Mouse (Mus musculus) adrenal gland, adult 2 months (tissue): ENCODE measurements around the gene Ralgps1. TPM values are rescaled to one million over a fixed set of nuclear protein-coding genes. Genes with fewer than 3 reads are reported as not detected.

Source experiments
- DNase-seq: peaks from one replicate; pipeline ENCODE4 v3.0.0; 2021
- polyA plus RNA-seq: library from polyadenylated mRNA; depleted of rRNA; stranded (reverse); fragments of >200 nt; gene quantifications from 2 replicates; pipeline ENCODE4 v1.2.3, GENCODE M21; 2012
- total RNA-seq, 2 experiments: library from RNA; stranded (reverse); gene quantifications; 2 replicates each; pipeline ENCODE4 v1.2.3; 2021

Gene Ralgps1
- total and polyA plus RNA-seq, 3 experiments, result 2.8 to 5.1 (median 4.2) TPM

DNA sequence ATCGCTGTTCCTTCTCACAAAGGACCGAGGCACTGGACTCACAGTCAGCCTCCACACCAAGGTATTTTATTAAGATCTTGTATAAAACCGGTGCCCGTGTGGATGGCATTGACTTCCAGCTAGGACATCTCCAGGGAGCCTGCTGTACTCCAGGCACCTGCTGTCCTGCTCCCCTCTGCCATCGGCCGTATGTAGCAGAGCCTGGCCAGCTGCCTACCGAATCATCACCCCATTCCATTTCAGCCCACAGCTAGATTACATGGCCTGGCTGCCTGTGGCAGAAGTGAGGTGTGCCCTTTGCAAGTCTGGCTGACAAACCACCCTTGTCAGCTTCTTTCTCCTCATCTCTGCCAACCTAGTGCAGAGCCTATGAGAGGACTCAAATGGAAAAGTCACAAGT, 197.6 kb downstream of the Ralgps1 start:
- no peak for DNase-seq

DNA sequence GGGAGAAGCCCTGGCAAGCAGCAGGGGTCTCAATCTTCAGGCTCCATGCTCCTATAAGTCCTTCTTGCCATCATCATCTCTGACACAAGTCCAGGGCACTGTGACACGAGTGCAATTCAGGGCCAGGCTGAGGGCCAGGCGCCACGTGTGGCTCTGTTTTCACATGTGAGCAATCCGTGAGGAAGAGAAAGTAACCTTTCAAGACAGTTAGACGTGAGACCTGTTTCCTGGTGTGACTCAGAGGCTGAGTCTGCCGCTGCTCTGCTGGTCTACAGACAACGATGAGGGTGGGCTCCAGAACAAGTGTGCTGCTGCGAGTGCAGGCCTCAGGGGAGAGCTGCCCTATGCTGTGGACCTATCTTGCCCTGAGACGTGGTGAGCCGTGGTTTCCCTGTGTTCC, 198.2 kb downstream of the Ralgps1 start:
- no peak for DNase-seq

DNA sequence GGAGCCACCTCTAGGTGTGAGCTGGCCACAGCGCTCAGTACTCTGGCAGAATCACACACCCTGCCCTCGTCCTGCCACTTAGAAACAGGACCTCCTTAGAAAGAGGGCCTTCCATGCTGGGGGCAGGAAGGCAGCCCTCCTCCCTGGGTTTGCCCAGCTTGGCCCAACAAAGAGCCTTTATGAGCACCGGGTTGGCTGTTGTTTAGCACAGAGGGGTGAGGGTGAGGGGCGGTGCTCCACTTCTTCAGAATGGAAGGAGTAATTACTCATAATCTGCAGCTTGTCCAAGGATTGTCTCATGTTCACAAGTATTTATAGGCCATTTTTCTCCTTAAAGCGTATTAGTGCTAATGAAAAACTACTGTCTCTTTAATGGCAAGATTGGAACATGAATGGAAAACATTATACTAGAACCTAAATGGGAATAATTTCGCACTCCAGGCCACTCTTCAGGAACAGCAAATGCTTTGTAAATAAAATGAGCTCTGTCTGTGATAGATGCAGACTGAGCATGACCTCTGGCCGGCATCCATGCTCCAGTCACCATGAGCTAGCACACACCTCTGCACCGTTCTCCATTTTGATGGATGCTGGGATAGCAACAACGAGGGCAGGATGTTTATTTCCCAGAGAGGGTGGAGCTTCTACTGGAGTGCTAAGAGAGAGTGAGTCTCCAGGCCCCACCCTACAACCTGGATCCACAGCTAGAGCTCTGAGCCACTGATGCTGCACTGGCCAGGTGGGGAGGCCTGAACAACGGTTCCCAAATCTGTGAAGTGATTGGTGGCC, 200.3 kb downstream of the Ralgps1 start:
- no peak for DNase-seq

DNA sequence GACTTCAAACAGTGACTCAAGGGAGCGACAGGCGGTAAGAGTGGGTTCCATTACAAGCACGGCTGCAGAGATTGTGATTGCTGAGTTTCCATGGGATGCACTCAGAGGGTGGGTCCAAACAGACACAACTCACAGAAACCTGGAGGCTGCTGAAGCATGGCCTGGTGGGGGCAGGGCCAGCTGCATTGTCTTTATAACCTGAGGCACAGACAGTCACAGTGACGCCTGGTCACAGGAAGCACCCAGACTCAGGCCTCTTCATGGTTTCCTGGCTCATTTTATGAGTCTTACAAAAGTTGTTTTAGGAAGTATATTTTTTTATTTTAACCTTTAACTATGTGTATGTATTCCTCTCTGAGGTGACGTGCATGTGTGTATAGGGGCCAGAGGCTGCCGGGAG, 201.8 kb downstream of the Ralgps1 start:
- DNase-seq, result no peak

DNA sequence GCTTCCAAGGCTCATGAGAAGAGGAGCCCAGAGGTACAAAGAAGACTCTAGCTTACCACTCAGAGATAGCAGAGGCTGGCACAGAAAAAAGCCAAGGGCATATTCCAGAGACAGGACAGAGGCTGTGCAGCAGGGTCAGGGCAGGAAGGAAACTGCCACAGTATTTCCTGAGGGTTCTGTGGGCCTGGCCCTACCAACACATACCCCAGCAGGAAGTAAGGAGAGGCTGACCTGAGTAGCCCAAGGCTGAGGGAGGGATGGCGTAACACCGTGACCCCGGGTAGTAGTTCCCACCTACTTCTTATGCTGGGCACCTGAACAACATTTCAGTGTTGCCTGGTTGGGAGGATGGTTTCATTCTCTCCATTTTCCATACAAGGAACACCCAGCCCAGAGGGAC, 204.2 kb downstream of the Ralgps1 start:
- no peak for DNase-seq

DNA sequence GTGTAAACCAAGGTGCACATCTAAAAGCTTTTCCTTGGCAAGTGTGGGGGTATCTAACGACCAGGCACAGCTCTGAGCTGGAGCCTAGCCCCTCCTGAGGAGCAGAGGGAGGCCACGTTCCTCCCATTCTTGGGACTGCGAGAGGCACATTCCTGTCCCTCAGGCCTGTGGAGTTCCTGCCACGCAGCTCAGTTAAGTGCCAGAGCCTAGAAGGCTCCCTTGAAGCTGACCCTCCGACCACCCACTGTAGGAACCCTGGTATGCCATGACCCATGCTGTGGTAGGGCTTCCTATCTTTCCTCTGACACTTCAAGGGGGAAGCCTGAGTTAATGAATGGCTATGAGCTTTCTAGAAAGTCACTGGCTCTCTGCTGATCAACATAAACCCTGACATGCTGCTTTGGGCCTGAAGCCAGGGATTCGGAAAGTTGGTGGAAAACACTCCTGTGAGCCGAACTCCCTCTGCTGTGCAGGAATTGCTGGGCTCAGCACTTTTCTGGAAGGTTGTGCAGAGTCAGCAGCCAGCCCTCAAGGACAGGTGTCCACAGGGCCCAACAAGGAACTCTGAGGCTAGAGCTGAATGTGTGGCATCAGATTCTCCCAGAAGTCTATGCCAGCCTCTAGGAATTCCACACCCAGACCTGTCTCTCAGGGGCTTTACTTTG, 205.4 kb downstream of the Ralgps1 start:
- DNase-seq, result no peak

DNA sequence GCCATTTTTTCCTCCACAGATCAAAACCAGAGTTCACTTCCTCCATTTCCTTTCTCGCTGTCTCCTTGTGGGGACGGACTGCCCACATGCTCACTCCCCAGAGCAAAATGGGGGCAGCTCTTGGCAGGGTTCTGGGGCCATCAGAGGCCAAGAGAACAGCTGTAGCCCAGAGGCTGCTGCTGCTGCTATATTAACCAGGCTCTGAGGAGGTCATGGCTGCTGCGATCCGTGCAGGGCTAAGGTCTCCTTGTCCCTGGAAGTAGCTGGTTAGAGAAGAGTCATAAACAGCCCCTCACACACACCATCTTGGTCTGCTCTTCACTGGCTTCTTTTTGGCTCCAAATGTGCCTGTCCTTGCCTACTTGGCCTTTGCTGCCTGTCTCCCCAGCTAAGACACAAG, 206.1 kb downstream of the Ralgps1 start:
- no peak for DNase-seq

DNA sequence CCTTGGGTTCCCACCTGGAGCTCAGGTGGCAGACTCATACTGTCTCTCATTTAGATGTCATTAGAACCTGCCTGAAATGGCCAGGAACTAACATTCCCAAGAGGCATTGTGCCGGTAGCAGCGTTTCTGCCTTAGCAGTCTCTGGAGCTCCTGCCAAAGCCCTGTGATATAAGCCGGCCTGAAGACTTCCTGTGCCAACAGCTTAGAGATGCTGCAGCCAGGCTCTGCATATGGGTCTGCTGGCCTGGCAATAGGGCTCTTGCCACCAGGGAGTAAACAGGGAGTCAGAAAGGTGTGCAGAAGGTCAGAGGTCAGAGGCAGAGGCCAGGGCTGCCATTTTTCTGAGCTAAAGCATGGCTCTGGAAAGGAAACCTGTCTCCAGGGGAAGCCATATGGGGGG, 206.6 kb downstream of the Ralgps1 start:
- DNase-seq, result no peak

DNA sequence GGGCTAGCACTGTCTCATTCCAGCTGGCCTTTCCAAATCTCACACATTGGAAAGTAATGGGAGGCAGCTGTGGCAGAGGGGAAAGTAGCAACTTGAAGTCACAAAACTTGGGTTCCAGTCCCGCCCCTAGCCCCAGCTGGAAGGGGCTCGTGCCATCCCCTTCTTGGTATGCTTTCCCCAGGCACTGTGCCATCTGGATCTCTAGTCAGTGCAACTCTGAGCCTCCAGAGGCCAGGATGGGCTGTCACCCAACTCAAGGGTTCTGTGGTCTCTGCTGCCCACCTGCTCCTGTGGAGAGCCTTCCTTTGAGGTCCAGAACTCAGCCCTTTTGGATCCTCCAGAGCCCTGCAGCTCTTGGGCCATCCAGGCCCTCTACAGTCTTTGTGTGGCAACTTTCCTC, 209.2 kb downstream of the Ralgps1 start:
- no peak for DNase-seq

DNA sequence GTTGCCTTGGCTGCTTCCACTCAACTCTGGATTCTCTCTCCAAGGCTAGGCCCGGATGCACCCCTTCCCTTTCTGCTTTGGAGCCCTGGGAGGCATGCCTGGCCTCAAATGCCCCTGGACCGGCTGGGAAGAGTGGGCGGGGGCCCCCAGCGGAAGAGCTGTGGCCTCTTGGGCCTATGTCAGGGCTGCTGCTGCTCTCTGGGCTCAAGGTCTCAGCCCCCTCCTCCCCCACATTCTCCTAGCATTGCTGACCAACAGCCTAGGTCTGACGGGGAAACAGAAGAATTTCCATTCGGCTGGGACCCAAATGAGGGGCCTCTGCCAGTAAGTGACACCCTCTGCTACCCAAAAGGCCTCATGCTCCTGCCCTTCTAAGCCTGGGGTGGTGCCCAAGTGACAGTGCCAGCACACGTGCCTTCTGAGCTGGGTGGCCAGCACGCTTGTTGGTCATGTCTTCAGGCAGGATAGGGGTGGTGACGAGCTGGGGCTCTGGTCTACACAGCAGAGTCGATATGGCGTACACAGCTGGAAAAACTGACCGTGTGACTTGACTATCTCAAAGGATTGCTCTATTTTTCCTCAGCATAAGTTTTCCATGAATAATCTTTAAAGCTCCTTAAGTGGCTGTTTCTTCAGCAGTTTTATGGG, 210.8 kb downstream of the Ralgps1 start:
- peak; percentile 41 for DNase-seq

DNA sequence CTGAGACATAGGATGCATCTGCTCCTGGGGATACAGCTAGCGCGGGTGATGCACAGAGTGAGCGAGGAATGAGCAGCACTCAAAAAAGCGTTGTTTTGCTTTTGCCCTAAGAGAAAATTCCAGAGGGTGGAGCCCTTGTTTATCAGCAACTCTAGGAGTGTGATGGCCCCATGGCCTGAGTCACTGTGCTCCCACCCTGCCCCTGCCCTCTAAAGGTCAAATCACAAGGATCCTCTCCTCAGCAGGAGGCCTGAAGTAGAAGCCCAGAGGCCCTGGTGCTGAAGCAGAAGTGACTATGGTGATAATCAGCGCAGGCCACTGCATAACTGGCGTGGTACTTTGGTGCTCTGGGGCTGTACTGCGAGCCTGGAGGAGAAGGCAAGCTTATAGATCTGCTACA, 211.7 kb downstream of the Ralgps1 start:
- no peak for DNase-seq

DNA sequence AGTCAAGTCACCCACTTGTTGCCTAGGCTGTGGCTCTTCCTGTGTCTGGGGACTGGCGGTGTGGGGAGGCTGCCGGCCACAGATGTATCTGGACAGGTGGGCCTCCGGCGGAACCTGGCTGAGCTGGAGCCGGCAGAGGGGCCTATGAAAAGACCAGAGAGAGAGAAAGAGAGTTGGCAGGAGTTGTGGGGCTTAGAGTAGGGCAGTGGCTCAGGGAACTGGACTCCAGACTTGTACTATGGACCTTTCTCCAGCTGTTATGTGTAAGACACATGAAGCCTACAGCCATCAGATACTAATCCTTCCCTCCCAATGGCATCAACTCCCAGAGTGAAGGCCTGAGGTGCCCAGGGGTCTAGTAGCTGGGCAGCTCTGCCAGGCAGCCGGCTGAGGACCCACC, 212.4 kb downstream of the Ralgps1 start:
- no peak for DNase-seq

DNA sequence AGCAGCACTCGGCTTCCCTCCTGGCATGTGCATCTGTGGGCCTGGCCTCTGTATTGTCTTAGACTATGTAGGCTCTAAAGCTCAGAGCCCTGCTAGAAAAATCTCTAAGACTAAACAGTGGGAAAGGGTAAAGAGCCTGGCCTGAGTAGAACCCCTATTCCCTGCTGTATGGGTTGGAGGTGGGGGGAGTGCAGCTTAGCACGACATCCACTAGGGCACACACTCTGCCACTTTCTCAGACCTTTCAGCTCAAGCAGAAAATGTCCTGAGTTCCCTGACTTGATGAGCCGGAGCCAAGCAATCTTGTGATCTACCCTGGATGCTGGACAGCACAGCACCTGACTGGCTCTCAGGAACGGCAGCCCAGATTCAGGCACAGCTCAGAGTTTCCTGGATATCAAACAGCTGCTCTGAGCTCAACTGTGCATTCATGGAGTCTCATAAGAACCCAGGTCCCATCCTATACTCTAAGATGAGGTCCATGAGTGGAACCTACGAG, 215.0 kb downstream of the Ralgps1 start:
- no peak for DNase-seq

DNA sequence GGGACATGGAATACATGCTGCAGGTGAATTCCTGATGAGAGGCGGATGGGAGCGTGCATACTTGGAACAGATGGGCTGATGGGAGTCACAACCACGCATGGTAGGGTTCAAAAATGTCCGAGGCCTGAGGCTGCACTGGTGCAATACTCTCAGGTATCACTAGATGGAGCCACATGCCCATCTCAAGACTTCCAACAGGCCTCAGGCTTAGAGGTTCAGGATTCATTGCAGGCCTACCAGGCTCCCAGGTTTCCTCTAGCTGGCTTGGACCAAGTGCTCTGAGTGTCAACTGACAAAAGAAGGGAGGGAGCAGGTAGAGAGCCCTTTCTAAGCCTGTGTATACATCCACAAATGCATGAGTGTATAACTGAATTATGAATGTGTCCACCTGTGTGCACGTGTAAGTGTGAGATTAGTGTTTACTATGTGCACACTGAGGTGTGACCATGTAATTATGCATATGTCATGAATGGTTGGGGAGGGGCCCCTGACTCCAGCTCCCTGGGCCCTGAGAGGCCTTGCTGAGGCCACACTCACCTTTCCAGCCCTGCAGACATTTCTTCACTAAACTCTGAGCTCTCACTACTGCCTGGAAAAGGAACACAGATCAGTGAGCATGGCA, 216.4 kb downstream of the Ralgps1 start:
- peak; percentile 66 for DNase-seq

DNA sequence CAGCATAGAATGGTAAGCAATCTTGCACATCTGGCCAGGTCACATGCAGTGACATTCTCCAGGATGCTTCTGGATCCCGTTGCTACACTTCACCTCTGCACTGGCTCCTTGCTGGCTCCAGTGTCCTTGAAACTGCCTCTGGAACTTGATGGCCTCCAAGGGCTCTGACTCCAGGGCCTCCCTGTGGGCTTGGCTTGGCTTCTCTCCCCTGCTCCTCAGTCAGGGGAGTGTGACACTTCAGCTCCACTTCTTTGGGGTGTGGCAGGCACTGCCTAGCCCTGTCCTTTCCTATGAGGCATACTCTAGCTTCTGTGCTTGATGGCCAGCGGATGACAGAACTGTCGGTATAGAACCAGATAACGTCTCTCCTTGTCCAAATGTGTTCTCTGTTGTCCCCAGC, 224.3 kb downstream of the Ralgps1 start:
- no peak for DNase-seq

DNA sequence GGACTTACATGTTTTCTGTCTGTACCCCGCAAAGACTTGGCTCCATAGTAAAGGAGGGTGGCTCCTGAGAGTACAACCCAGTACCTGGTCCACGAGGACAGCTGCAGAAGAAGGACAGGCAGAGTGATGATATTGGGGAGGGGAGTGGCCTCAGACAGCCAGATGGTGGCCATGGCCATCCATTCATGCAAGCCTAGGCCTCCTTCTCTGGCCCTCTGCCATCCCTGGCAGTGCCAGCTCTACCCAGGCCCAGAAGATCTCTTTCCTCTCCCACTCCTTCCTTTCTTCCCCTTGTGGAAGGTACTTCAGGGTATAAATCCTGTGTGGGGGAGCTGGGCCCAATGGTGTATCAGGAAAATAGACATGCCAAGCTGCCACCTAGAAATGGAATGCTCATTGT, 228.0 kb downstream of the Ralgps1 start:
- no peak for DNase-seq

DNA sequence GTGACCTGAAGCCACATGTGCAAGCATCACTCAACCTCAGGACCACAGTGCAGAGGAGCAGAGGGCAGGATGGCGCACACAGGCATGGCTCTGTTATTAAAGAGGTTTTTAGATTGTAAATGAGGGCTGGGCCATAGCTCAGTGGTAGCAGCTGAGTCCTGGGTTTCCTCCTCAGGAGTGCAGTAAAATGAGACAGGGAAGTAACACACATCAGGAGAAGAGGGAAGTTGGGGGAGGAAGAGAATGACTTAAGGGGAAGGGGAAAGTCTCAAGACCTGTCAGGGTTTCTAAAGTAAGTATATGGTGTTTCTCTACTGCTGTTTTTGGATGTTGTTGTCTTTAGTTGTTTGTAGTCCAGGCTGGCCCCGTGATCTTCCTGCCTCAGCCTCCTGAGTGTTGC, 232.8 kb downstream of the Ralgps1 start:
- DNase-seq, result no peak

DNA sequence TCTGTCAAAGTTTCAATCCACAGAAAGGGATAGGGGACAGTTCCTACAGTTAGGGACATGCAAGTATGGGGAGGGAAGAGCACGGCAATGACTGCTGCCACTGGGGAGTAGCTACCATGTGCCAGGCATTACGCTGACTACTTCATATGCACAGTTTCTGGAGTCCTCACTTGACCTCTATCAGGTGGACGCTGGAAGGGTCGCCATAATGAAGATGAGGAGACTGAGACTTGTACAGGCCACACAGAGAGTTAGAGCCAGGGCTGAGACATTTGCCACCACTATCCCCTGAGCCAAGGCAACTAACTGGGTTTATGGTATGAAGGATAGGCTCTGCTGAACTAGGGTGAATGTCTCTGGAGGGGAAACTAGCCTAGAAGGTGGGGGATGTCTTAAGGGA, 233.6 kb downstream of the Ralgps1 start:
- DNase-seq, result no peak

DNA sequence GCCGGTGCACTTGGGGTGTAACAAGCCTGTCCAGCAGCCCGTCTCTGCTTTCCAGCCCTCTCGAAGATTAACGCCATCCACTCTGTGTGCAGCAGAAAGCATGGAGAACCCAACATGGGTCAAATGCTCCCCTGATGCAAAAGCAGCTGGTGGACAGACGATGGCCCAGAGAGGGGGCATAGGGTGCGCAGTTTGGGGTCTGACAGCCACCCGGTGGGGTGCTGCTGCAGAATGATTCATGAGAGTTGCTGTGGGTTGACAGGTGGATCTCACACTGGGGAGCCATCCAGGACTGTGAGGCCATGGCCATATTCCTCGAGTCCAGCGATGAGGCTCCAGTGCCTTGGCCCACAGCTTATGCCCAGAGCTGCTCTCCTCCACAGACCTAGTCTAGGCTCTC, 234.0 kb downstream of the Ralgps1 start:
- DNase-seq, result no peak

DNA sequence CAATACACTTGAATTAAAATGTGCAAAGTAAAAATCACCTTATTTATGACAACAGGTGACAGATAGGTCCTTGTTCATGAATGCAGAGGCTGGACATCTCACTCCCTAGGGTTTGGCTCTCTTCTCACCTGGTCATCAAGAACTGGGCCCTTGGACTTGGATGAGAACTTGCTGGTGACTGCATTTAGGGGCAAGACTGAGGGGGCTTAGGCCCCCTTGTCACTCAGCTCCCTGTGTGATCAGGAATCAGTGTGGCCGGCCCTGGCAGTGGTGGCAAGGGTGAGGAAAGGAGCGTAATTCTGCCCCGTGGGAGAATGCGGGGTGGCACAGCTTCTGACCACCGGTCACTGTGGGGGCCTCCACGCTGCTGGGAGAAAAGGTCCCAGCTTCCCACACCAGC, 234.9 kb downstream of the Ralgps1 start:
- DNase-seq, result no peak

DNA sequence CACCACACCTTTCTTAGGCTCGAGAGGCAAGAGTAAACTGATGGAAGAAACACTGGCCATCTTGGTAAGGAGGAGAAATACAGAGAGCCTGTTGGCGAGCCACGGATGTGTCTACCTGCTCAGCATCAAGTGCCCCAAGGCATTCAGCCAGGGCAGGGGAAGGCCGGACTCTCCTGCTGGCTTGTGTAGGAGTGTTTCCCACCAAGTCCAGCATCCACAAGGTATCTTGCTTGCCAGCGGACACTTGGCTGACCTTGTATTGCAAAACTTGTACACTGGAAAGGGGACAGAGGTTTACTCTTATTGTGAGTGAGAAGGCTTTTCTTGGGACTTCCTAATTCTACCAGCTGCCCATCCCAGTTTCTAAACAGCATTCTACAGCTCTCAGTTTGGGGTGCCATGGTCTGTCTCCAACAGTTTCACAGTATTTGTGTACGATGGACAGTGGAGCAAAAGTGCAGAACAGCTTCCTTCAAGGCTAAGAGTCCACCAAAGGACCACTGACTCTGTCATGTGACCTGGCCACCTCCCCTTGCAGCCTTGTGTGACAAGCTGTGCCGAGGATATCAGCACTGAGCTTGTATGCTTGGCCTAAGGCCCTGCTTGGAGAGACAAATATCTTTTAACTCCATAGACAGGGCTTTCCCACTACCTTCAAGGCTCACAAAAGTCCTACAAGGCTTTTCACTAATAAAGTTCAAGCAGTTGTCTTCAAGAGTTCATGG, 236.4 kb downstream of the Ralgps1 start:
- DNase-seq, result no peak

DNA sequence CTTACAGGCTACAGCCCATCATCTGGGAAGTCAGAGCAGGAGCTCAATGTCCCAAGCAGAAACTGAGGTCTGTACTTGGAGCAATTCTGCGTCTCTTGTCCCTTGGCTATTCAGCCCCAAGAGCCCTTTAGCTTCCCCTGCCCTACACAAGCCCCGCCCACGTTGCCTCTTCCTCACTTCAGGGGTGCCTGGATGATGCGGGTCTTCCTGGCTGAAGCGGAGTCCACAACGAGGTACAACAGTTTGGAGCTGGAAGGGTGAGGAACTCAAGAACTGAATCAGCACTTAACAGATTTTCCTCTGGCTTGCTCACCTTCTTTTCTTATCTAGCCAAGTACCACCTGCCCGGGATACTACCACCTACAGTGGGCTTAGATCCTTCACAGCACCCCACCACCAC, 239.0 kb downstream of the Ralgps1 start:
- DNase-seq, result no peak
